Mouse (Mus musculus) gastrocnemius, adult 18-20 months (tissue): ENCODE measurements around the gene Trap1. TPM values are rescaled to one million over a fixed set of nuclear protein-coding genes. Genes with fewer than 3 reads are reported as not detected.
"Not testable (repeated sequence)": the region's sequence is repeated elsewhere in the genome, so short reads cannot be mapped to it uniquely, and the experiment has no call there.

Experiments used
- DNase-seq: peaks from one replicate; pipeline ENCODE4 v3.0.0; 2021; ENCODE audit warnings: low spot score
- long read RNA-seq, 2 experiments: library from polyadenylated mRNA; stranded (forward); transcript quantifications; one replicate each; pipeline ENCODE4 v2.0.0; 2021
- total RNA-seq, 2 experiments: library from RNA; stranded (reverse); gene quantifications; 2 replicates each; pipeline ENCODE4 v1.2.3; 2021

The Trap1 gene
- 100 to 1,000 TPM; 127 to 130 TPM for total RNA-seq
- long read RNA-seq, experiment 1, transcript Trap1-201 (18 exons, 2,320 nt), result major isoform, 189 of 215 reads
- long read RNA-seq, experiment 1, partial matches to known transcripts, result 16 of 215 reads
- long read RNA-seq, experiment 1, other reads (novel, unspliced or antisense), result 10 of 215 reads
- long read RNA-seq, experiment 2, transcript Trap1-201 (18 exons, 2,320 nt), result major isoform, 143 of 160 reads
- long read RNA-seq, experiment 2, partial matches to known transcripts, result 11 of 160 reads
- long read RNA-seq, experiment 2, other reads (novel, unspliced or antisense), result 6 of 160 reads

GRCm38 (mm10) chr16:4077384-4078061, at the start of gene Trap1:
Gene Trap1 (minus strand): TSS chr16:4077827.
- peak; percentile 95 for DNase-seq

- peak; percentile 5 for DNase-seq
These were observed 39.4 kb upstream of the Trap1 start for GRCm38 (mm10) chr16:4117072-4117471.

GRCm38 (mm10) chr16:4100374-4100773, 22.7 kb upstream of the Trap1 start:
- DNase-seq, result no peak

GRCm38 (mm10) chr16:4097521-4097920, 19.9 kb upstream of the Trap1 start:
- DNase-seq, result no peak

- DNase-seq, result no peak
These were observed 19.3 kb upstream of the Trap1 start for GRCm38 (mm10) chr16:4096898-4097297.

GRCm38 (mm10) chr16:4096141-4096540, 18.5 kb upstream of the Trap1 start:
- DNase-seq, result no peak

DNA sequence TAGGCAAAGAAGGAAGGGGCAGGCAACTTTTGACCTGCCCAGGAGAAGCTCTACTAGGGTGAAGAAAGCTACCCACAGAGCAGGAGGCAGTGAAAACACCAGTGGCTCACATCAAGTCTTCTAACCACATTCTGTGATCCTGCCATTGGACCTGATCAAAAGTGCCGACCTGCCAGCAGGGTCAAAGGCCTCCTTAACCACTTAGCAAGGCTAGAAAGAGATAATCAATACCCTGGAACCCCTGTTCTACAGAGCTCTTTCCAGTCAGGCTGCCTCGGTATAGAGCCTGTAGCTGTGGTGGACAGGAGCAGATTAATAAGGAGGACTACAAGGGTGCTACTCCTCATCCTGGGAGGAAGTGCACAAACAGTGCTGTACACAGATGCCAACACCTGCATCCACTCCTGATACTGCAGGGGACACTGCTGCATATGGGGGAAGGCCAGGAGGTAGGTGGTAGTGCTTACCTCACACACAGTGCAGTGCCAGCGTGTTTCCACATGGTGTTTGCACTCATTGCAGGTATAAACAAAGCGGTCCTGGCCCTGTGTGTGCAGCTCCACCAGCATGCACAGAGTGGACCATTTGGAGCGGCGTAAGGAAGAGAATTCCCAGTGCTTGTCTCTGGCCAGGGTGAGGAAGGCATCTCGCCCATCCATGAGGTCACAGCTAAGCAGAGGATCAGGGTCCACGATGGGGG, 9.7 kb upstream of the Trap1 start:
- DNase-seq, result no peak

DNA sequence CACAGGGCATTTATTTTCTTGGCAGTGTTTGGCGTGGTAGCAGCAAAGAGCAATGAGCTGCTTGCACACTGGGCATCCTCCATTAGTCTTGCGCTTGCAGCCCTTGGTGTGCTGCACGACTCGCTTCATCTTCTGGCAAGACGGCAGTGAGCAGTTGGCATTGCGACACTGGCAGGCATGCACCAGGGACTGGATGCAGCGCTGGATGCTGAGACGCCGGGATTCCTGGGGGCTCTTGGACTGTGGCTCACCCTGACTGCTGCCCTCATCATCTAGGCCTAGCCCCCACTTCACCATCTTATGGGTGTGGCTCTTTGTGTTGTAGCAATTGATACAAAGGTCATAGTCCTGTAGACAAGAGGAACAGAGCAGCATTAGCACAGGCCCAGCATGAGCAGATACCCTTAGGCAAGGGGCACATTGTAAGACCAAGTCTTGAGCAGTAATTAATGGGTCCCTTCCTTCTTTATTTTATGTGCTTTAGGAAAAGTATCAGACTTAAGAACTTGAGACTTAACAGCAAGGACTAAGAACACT, 8.3 kb upstream of the Trap1 start:
- DNase-seq, result no peak

- no peak for DNase-seq
These were observed 7.4 kb upstream of the Trap1 start for GRCm38 (mm10) chr16:4085051-4085450.

- not testable (repeated sequence) for DNase-seq
These were observed 2.8 kb upstream of the Trap1 start for GRCm38 (mm10) chr16:4080419-4080818.

DNA sequence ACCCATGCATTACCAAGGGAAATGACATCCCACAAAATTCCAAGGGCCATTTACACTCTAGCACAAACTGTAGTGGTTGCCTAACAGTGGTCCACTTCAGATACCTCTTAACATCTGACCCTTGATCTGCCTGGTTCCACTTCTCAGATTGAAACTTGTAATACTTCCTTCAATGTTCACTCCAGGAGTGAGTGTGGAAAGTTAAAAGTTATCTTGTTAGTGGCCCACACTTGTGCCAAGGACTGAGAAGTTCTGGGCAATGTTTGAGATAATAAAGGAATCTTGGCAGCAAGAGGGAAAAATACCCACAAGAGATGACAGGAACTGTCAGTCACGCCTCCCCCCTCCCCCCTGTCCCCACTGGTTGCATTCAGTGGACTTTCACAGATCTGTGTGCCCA, 2.0 kb upstream of the Trap1 start:
- no peak for DNase-seq

- not testable (repeated sequence) for DNase-seq
These were observed 675 bp upstream of the Trap1 start for GRCm38 (mm10) chr16:4078302-4078701.

- DNase-seq, result no peak
These were observed 2.8 kb downstream of the Trap1 start for GRCm38 (mm10) chr16:4074836-4075235.

- DNase-seq, result no peak
These were observed 3.3 kb downstream of the Trap1 start for GRCm38 (mm10) chr16:4074297-4074696.

DNA sequence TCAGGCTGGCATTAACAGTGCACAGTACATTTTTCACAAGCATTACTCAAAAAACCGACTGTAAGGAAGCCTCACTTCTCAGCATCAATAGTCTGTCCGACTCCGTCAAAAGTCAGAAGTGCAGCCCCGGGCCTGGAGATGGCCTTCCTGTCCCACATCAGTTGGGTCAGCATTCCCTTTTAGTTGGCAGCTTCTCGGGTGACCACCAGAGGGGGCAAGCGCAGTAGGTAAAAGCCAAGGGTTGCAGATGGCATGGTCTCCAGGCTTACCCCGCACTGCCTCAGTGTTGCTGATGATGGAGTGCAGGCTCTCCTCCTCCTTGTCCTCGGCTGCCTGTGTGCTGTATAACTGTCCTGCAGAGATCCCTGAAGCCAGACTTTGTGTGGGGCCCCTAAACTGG, 9.0 kb downstream of the Trap1 start:
- DNase-seq, result peak; percentile 55

GRCm38 (mm10) chr16:4064945-4065344, 12.7 kb downstream of the Trap1 start:
- no peak for DNase-seq

- no peak for DNase-seq
These were observed 23.8 kb downstream of the Trap1 start for GRCm38 (mm10) chr16:4053811-4054210.

- no peak for DNase-seq
These were observed 25.0 kb downstream of the Trap1 start for GRCm38 (mm10) chr16:4052601-4053000.

DNA sequence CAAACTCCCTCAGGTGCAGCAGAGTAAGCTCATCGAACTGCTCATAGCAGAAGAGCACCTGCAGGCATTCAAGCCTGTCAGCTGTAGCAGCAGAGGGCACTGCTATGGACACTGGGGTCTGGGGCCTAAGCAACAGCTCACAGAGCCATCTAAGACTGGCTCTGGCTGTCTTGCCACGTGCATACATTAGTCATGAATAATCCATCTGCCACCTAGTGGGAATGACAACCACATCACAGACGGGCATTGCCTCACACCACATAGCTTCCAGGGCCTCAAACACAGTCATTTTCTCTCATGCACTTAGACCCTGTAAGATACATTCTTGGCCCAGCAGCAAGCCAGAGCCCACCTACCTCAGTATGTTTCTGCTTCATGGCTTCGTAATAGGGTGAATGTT, 32.1 kb downstream of the Trap1 start:
- DNase-seq, result no peak

- DNase-seq, result no peak
These were observed 33.5 kb downstream of the Trap1 start for GRCm38 (mm10) chr16:4044093-4044492.

GRCm38 (mm10) chr16:4041646-4042045, 36.0 kb downstream of the Trap1 start:
- DNase-seq, result no peak

- peak; percentile 41 for DNase-seq
These were observed 37.4 kb downstream of the Trap1 start for GRCm38 (mm10) chr16:4040206-4040605.
